Mouse (Mus musculus) megakaryocyte, embryonic 14.5 days (primary cell): ENCODE measurements around the gene Enox1.

ENCODE experiments used
- FLI1 ChIP-seq: IDR thresholded peaks from 2 replicates; pipeline ENCODE4 v1.6.1; 2012; ENCODE audit warnings: low read length, inconsistent platforms, mixed read lengths
- GATA1 ChIP-seq: IDR thresholded peaks from 3 replicates; pipeline ENCODE4 v1.6.1; 2012; ENCODE audit warnings: mixed read lengths, low read length, inconsistent platforms, borderline replicate concordance

GRCm38 (mm10) chr14:77748920-77749319 is 592.4 kb downstream of the Enox1 start:
- TF ChIP-seq GATA1 (no peak), FLI1 (no peak)
